Mouse (Mus musculus) brain, adult 10 weeks (tissue): ENCODE results near the gene 1700015F17Rik. TPM values are rescaled to one million over a fixed set of nuclear protein-coding genes. Genes with fewer than 3 reads are reported as not detected.

Source experiments
- polyA plus RNA-seq: library from polyadenylated mRNA; stranded (reverse); fragments of 350-450 nt; fragmentation: Illumina TruSeq; extraction: RNeasy Lipid Tissue Mini Kit (QIAGEN cat#74804); gene quantifications from one replicate; pipeline ENCODE4 v1.2.3, GENCODE M21; 2015; ENCODE audit warnings: low read depth, low replicate concordance

The 1700015F17Rik gene
- polyA plus RNA-seq = not detected

GRCm38 (mm10) chr5:5479043-5479442 lies at the start of gene 1700015F17Rik:
Gene 1700015F17Rik (minus strand): TSS chr5:5479143.

DNA sequence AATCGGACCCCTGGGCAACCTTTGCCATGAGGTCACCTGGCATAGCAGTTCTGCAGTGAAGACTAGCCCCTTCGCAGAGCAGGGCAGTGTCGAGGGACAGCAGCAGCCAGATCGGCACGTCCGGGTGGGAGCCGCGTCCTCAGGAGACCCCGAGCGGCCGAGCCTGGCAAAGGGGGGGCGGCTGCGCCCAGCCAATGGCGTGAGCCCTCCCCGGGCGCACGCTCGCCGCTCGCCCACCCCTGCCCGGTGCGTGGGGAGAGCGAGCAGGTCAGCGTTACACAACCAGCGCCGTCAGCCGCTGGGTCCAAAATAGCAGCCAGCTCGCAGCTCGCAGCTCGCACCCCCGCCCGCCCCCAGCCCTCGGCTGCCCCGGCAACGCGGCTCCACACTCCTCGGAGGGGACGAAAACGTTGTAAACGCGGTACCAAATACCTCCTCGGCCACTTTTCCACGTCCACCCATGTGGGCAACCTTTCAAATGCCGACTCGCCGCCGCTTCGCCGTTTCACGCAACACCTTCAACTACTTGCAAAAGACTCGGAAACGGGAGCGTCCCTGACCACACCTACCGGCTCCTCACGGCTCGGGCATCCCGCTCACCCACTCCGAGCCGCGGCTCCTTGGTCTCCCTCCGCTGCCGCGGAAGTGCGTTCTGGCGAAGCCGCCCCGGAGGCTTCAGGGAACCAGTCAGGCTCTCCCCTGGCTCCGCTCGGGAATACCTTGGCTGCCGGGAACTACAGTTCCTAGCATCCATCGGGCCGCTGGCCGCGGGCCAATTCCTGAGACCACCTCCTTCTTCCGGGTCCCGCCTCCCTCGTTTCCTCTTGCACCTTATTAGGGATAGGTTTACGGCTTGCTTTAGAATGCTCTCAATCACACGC lies 35.5 kb upstream of the 1700015F17Rik start, which contains the start of gene Cldn12:
Gene Cldn12, minus strand, starts transcription at position 763 of the 881 bp plus-strand sequence.

DNA sequence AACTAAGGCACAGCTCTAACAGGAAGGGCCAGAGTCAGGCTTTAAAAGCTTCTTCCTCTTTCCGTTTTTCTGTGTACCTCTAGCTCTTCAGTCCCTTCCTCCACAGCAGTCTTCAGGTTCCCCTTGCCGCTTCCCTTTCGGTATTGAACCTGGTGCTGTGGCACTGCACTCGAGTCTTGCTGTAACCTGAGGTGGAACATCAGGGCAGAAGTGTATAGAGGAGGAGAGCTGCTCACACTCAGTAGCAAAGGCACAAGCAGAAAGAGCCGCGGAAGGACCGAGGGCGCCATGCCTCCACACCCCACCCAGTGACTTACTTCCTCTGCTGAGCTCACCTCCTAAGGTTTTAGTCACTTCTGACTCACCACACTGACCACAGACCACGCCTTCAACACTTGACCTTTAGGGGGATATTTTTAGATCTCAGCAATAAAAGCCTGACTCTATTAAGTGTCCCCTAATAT lies 58.9 kb downstream of the 1700015F17Rik start, which contains the start of gene Cdk14:
Gene Cdk14, minus strand, starts transcription at position 321 of the 464 bp plus-strand sequence.

Other genes with a start within 250 kb of the 1700015F17Rik start
- gene Cdk14, start 58.8 kb downstream of the 1700015F17Rik start, polyA plus RNA-seq = 115 TPM
- gene Cldn12, start 35.8 kb upstream of the 1700015F17Rik start, polyA plus RNA-seq = 49.1 TPM
- 12.6 TPM for gene Gtpbp10, start 80.4 kb upstream of the 1700015F17Rik start, polyA plus RNA-seq
- gene Gm8773, start 94.7 kb upstream of the 1700015F17Rik start, polyA plus RNA-seq = not detected
- 11.0 TPM for gene Cfap69, start 185.1 kb upstream of the 1700015F17Rik start, polyA plus RNA-seq
- 10.9 TPM for gene Steap2, start 215.4 kb upstream of the 1700015F17Rik start, polyA plus RNA-seq